Mouse (Mus musculus) ovary, adult 18-20 months (tissue): ENCODE data around the gene Ube2j1.
"Not testable (repeated sequence)": the region's sequence is repeated elsewhere in the genome, so short reads cannot be mapped to it uniquely, and the experiment has no call there.

Experiments used
- DNase-seq: peaks from one replicate; pipeline ENCODE4 v3.0.0; 2022; ENCODE audit warnings: low spot score, mixed read lengths

Gene Ube2j1

DNA sequence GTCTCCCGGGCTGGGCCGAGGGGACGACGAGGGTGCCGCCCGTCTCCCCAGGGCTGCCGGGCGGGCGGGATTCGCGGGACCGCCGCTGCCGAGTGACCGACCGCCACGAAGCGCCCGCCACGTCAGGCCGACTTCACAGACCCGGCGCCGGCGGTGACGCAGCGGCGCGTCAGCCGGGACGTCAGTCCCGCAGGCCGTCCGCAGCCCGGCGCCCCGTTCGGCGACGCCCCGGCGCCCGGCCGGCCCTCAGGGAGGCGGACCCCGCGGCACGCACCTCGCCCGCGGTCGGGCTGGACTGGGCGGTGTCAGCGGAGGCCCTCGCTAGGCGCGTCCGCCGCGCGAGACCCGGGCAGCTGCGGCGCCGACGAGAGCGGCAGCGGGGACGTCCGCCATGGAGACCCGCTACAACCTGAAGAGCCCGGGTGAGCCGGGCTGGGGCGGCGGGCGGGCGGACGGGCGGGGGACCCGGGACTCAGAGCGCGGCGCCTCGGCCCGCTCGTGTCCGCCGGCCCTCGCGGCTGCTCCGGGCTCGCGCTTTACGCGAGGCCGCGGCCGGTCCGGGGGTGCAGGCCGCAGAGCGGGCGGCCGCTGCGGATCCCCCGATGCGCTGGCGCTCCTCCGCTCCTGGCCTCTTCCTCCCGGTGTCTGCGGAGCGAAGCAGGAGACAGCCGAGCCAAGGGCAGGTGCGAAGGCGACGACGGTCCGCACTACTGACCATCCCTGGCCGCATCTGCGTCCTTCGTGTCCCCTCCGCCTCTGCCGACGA, at the start of gene Ube2j1:
Ube2j1 (plus strand) TSS at position 222 of the 766 bp plus-strand sequence.
- DNase-seq, result peak; percentile 86

DNA sequence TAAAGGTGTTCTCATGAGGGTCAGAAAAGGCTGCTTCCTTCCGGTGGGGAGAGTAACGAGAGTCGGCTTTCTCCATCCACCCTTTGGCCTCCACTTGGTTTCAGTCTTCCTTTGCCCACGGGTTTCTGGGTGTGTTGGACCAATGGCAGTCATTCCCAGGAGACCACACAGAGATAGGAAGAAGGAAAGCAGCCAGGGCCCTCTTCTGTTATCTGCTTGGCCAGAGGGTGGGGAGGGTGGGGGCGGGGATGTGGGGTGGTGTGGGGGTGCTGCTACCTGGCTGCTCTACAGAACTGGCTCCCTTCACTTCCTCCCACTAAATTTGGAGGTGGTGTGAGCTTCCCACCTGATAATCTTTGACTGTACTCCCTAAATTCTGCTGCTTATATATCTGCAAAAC, 49.6 kb upstream of the Ube2j1 start:
- DNase-seq, result no peak

DNA sequence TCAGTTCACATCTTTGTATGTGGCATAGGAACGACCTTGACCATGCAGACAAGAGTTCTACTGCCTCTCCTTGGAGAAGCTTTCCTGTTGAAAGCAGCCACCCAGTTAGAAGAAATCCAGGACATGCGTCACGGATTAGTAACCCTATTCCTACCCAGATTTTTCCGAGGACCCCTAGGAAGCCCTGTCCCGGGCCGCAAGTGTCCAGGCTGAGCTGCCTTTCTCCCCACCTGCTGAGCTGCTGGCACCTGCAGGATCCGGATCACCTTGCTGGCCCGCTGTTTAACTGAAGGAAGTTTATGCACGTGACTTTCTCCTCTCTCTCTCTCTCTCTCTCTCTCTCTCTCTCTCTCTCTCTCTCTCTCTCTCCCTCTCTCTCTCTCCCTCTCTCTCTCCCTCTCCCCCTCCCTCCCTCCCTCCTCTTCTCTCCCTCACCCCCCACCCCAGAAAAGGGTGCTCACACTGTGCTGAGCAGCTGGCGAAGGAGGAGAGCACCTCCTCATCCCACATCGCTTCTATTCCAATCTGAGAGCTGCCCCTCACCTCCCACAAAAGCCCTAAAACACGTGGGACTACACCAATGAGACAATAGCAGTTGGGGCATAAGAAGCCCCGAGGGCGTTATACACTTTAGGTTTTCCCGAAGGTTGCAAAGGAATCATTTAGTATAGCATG, 49.0 kb upstream of the Ube2j1 start:
- DNase-seq, result no peak

DNA sequence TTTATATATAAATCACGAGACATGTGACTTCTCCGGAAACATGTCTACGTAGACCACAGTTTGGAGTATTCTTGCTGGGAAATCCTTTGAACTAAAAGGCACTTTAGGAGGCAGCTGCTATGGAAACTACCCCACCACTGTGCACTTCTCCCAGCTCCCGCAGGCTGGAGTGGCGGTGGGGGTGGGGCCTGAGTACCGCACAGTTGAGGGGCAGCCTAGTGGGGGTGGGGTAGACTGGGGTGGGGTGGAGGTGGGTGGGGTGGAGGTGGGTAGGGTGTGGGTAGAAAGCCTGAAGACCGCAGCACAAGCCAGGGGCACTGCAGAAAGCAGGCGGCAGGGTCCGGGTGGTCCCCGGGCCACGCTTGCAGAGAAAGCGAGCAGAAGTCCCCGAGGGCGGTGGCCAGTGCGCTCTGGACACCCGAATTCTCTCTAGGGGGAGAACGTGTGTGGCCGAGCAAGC, 48.5 kb upstream of the Ube2j1 start, which contains the start of gene Rragd:
Rragd (plus strand) TSS at position 322 of the 460 bp plus-strand sequence.
- no peak for DNase-seq

DNA sequence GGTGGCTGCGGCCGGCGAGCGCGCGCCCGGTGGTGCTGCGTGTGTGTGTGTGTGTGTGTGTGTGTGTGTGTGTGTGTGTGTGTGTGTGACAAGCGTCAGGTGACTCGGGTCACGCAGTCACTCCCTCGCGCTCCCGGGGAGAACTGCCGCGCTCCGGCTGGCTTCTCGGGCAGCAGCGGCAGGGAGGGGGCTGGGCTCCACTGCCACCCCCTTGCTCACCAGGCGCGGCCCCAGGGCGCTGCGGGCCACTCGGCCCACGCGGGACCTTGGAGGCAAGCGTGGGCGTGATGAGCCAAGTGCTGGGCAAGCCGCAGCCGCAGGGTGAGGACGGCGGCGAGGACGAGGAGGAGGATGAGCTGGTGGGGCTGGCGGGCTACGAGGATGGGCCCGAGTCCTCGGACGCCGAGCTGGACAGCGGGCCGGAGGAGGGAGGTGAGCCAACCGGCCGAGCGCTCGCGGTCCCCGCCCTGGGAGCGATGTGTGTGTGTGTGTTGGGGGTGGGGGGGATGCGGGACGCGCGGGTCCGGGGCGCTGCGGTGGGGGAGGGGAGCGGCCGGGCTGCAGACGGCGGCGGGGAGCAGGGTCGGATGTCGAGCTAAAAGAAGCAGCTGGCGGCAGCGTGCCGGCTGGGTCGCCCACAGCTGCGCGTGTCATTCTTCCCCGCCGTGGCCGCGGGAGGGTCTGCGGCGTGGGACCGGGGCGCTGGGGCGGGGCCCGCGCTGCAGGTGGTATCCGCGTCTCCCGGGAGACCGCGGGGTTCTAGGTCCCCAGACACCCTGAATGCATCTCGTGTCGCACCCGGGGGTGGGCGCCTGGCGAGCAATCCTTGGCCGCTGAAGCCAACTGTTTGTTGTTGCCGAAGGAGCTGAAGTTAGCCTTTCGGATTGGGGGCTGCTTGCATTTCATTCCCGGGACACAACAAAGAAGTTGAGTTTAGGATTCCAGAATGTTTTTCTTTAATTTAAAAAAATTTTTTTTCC, 47.8 kb upstream of the Ube2j1 start:
- DNase-seq, result peak; percentile 35

DNA sequence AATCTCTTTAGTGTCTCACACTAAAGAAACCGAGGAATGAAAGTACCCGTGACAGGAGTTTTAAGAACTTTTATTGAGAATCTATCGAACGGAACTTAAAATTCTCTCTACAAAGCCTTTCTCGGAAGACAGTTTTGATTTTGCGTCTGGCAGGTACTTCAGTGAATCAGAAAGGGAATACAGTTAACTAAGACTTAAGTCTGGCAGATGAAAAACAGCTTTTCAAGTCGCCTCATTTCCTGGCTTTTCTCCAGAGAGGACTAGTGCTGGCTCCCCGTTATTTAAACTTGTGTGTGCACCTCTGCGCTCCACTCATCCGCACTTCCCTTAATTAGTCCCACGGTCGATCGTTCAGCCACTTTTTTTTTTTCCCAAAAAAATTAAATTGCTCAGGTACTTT, 47.0 kb upstream of the Ube2j1 start:
- no peak for DNase-seq

DNA sequence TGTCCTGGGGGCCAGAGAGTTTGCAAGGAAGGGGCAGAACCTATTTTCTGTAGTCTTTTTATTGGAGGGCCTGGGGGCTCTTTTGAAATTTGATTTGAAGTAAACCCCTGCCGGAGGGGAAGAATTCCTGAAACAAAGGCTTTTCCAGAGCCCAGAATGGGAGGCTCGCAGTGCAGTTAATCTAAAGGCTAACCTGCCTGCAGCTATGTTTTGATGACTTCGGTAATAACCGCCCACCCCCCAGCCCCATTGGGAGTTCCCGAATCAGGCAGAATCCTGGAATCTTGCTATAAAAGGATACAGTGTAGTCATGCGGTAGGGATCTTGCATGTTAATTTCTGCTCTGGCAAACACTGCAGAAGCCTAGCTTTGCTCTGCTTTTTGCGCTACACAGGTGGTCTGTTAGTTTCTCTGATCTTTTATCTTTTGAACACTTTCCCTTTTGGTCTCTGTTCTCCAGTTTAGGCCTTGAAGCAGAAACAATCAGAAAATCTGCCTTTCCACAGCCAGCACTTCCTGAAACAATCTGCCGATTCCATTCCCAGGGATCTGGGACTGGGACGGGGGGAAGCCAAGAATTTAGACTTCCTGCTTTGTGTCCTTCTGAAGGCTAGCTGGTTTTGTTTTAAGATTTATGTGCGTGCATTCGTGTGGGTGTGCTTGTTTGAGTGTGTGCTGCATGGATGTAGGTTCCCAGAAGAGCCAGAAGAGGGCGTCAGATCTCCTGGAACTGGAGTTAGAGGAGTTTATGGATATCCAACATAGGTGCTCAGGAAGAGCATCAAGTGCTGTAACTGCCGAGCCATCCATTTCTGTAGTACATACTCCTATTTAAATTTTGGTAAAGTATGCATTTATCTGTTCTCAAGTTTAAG, 46.2 kb upstream of the Ube2j1 start:
- DNase-seq, result no peak

DNA sequence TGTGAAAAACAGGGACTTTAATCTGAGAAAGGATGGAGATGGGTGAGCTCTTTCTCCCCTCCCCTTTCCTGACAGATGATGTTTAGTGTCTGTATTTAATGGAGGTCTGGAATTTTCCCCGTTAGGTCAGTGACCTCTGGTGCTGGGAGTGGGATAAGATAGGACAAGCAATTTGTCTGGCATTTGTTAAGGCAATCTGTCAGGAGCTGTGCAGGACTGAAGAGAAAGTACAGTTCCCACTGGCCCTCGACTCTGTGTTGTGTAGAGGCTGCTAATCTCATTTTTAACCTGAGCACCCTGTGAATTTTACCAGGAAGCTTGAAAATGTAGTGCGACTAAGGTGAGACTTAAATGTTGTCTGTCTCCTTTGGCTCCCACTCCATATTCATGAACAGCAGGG, 45.5 kb upstream of the Ube2j1 start:
- no peak for DNase-seq

DNA sequence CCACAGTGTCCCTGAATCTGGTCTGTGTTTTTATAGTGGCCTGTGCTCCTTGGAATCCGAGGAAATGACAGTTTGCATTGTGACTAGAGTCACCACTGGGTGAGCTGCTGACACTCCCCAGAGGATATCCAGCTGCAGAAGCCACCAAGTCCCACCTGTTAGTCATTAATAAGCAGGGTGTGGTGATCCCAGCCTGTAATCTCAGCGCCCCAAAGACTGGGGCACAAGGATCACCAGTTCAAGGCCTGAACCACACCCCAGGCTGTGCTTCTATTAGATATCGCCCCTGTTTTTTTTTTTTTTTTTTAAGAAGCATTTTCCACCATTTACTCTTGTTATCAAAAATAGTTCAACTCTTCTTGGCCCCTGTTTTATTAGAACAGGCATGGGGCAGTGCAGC, 44.2 kb upstream of the Ube2j1 start:
- DNase-seq, result no peak

DNA sequence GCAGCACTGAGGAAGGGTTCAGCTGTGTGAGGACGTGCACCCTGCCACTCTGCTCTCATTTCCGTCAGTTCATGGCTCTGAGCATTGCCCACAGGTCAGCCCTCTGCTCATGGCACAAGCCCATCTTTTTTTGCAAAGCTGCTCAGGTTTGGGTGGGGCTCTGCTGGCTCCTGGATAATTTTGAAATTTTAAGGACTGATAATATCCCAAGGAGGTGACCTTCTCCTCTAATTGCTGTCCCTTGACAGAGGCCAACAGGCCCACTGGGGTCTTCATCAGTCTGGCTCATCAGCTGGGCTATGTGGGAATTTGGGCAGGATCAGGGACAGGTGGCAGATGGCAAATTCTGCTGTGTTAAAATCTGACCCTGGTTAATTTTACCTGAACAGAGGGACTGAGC, 41.9 kb upstream of the Ube2j1 start:
- DNase-seq, result no peak

DNA sequence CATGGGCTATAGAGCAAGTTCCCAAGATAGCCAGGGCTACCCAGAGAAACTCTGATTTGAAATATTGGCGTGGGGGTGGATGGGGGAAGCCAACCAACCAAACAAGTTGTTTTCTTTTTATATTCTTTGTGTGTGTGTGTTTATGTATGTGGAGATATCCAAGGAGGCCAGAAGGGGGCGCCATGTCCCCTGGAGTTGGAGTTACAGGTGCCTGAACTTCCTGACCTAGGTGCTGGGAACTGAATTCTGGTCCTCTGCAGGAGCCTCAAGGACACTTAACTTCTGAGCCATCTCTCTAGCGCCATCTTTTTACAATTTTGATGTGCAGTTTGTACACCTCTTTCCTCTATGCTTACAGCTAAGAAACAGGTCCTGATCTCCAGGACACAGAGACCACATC, 37.0 kb upstream of the Ube2j1 start:
- no peak for DNase-seq

DNA sequence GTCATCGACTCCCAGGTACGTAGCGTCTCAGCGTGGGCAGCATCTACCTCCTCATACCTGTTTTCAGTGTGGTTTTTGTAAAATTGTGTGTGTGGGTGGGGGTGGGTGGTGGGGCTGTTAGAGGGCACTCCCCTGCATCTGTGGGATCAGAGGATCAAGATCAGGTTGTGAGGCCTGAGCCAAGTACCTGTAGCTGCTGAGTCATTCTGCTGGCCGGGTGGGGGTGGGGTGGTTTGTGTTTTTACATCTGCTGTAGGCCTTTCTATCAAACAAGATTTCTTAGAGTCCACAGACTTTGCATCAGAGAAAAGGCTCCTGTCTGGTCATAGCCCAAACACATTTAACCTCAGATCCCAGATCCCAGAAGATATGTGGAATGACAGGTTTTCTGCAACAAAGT, 35.1 kb upstream of the Ube2j1 start:
- DNase-seq, result no peak

DNA sequence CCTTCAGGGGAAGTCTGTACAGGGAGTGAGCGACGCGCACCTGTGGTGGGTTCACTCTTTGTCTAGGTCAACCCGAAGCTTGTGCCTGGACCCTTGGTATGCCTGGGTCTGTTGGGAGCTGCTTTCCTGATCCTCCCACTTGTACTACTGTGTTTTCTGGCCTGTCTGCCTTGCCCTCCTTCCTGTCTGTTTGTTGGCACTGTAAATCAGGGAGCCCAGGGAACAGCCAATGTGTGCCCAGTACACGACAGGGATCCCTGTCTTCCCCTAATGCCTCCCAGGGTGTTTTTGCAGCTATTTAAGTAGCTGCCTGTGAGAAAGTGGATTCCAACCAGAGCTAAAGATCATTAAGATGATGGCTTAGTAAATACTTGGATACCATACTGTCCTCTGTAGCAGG, 33.6 kb upstream of the Ube2j1 start:
- DNase-seq, result no peak

DNA sequence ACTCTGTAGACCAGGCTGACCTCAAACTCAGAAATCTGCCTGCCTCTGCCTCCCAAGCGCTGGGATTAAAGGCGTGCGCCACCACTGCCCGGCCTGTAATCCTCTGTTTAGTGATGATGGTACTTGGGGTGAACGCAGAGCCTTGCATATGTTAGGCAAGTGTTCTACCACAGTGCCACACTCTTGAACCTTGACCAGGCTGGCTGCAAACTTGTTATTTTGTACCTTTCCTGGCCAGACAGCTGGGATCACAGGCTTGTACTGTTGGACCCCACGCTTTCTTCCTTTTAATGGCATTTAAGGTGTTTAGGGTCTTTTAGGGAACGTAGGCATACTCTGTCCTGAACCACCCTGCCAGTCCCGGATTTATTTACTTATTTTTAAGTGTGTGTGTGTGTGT, 32.2 kb upstream of the Ube2j1 start:
- no peak for DNase-seq

DNA sequence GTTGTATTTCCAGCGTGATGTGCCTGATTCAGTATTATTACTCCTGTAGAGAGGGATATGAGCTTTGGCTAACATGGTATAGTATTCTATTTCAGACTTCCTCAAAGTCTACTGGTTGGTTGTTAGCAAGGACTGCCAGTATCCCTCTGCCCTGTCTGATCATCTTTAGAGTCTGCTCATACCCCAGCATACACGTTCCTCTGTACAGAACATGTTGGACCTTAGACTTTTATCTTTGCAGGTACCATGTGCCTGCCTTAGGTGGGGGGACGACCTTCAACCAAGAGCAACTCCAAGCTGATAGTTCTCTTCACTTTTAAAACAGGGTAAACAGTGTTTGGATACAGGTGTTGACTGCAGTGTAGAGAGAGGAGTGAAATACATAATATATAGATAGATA, 29.1 kb upstream of the Ube2j1 start:
- no peak for DNase-seq

DNA sequence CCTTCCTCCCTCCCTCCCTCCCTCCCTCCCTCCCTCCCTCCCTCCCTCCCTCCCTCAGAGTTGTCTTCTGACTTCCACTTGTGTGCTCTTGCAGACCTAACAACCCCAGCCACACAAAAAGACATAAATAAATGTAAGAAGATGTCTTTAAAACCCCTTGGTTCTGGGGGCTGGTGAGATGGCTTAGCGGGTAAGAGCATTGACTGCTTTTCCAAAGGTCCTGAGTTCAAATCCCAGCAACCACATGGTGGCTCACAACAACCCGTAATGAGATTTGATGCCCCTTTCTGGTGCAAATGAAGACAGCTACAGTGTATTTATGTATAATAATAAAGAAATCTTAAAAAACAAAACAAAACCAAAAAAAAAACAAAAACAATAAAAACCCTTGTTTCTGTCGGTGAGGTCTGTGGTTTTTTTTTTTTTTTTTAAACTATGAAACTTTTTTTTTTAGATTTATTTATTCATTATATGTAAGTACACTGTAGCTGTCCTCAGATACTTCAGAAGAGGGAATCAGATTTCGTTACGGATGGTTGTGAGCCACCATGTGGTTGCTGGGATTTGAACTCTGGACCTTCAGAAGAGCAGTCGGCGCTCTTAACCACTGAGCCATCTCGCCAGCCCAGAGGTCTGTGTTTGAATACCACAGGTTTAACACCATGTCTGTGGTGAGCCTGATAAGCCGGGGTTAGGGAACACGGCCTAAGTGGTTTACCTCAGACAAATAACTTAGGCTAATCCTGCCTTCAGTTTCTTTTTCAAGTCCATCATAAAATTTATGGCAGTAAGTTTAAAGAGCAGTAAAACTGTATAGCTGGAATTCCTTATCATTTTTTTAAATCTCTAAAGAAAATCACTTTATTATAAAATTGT, 25.4 kb upstream of the Ube2j1 start:
- DNase-seq, result not testable (repeated sequence)

DNA sequence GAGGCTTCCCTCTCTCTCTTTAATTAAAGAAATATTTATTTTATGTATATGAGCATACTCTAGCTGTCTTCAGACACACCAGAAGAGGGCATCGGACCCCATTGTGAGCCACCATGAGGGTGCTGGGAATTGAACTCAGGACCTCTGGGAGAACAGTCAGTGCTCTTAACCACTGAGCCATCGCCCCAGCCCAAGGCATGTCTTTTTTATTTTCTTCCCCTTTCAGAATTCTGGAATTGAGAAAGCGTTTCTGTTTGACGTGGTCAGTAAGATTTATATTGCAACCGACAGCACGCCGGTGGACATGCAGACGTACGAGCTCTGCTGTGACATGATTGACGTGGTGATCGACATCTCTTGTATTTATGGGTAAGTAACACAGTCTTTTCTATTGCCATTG, 24.4 kb upstream of the Ube2j1 start:
- no peak for DNase-seq

DNA sequence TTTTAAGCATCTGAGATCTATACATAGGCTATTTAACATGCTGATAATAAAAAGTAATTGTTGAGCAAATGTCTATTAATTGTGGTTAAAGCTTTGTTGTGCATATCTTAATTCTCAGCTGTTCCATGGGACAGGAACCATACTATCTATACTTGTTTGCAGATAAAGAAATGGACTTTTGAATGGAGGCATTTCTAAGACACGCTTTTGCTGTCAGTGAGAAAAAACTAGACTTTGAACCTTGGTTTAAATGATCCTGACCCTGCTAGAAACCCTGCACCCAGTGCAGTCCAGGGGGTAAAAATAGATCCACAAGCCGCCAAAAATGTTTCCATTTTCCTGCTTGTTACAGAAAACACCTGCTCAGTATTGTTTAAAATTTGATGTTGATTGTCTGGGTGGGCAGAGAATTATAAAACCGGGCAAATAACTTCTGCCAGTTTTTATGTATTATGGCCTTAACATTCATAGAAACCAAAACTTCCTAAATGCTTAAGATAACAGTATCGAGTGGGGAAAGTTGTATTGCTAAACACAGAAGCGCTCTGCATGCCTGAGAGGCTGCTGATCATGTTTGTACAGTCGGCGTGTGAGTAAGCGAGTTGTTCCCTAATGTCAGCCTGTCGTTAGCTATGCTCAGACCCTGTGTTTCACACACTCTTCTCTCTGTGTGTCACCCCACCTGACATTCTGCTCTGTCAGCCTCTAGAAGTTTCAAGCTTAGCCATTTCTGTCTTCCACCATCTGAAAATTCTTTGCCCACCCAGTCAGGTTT, 23.6 kb upstream of the Ube2j1 start:
- no peak for DNase-seq

DNA sequence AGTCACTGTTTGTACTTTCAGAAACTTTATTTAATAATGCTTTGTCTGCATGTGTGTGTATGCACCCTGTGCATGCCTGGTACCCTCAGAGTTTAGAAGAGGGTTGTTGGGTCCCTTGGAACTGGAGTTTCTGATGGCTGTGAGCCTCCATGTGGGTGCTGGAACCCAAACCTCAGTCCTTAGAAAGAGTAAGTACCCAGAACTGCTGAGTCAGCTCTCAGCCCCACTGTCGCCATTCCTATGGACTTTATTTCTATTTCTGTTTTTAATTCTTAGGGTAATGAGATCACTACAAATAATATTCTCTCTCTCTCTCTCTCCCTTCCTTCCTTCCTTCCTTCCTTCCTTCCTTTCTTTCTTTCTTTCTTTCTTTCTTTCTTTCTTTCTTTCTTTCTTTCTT, 21.1 kb upstream of the Ube2j1 start:
- no peak for DNase-seq

DNA sequence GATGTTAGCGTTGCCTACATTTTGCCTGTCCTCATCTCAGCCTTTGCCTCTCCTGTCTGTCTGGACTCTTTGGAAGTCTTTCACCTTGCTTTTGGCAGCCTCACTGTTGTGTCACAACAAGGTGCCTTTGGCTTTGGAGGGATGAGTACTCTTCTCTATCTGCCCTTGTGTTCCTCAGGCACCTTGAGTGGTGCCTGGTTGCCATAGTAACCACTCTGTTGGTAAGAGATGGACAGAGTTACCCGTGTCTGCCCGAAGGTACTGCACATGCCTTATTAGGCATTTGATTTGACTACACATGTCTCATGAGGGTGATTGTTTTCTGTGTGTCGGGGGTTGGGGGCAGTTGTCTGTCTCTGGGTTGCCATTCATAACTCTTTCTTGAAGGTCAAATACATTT, 18.7 kb upstream of the Ube2j1 start:
- no peak for DNase-seq
